Mouse (Mus musculus) heart, adult 10 weeks (tissue): ENCODE measurements around the gene Casp8ap2. TPM values are rescaled to one million over a fixed set of nuclear protein-coding genes. Genes with fewer than 3 reads are reported as not detected.

ENCODE experiments used
- polyA plus RNA-seq: library from polyadenylated mRNA; stranded (reverse); fragments of 350-450 nt; fragmentation: Illumina TruSeq; extraction: RNeasy Lipid Tissue Mini Kit (QIAGEN cat#74804); gene quantifications from one replicate; pipeline ENCODE4 v1.2.3, GENCODE M21; 2014; ENCODE audit warnings: low read depth, low replicate concordance

Gene Casp8ap2
- 3.3 TPM for polyA plus RNA-seq

DNA sequence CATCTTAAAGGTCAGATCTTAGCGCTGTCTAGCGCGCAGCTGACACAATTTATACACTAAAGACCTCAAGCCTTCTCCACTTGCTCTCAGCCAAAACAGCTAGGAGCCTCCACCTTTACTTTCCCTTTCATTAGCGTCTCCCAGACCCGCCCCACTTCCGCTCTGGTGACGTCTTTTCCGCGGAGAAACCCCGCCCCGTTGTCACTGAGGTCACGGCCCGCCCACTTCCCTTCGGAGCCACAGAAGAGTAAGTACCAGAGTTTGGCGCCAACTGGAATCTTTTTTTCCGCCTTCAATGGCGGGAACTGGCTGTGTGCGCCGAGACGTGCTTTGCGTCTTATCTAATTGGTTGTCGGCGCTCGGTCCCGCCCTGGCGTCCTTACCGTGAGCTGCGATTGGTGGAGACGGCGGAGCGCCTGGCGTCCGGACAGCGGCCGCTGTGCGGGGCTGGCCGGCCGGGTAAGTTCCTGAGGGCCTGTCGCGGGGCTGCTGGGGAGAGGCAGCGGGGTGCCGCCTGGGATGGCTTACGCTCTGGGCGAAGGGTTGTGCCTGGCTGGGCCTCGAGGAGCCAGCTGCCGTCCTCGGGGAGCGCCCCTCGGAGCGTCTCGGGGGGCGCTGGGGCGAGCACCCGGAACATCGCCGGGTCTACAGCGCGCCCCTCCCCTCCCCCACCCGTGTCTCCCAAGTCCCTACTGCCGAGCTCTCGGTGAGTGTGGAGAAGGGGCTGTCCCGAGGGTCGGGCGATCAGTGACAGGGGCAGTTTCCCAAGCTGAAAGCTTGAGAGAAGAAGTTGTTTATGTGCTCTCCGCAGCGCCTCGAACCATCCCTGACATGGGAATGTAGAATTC, at the start of gene Casp8ap2:
Gene Casp8ap2 (plus strand): TSS at position 418 of the 848 bp plus-strand sequence.

DNA sequence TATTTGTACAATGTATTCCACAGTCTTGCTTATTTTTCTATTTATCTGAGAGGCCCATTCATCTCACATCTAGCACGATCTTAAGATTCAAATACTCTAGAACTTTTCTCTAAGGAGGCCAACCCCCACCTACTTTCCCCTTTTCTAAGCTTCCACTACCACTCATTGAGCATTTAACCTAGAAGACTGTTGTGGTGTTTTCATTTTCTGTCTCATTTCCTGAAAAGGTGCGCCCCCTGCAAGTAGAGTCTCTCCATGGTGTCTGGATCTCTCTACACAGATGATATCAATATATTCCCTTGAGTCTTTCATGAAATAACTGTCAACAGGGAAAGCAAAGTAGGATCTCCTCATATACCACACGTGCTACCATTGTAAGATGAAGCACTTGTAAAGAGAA, 12.6 kb upstream of the Casp8ap2 start, which contains the start of gene Gja10:
Gene Gja10 (minus strand): TSS at position 101 of the 400 bp plus-strand sequence.

DNA sequence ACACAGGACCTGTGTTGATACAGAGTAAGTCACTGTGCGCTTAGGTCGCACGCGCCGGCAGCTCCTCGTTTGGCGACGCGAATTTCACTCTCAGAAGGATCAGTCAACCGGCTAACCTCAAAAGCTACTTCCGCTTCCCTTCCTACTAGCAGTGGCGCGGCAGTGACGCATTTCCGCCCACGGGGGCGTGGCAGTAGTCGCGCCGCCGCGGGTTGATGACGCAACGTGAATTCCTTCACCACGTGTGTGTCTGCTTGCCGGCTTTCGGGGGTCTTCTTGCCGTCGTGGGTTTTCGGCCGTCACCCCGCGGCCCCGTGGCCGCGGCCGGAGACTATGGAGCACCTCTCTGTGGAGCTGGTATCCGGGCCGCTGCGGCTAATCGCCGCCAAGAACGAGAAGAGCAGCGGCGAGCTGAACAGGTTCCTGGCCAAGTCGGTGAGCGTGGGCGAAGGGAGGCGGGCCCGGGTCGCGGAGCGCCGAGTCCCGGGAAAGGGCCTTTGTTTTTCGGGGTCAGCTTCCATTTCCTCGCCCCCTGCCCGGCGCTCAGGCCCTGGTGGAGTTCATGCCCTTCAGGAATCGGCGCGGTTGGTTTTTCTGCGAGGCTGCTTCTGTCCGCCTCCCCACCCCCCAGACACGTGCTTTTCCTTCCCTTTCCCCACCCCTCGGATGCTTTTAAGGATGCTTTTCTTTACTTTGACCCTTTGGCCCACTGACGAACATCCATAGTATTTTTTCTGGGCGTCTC, 41.8 kb downstream of the Casp8ap2 start, which contains the start of gene Mdn1:
Gene Mdn1 (plus strand): TSS at position 202 of the 745 bp plus-strand sequence.

Other genes starting within 250 kb of the Casp8ap2 start
- not detected for gene Gja10, start 12.7 kb upstream of the Casp8ap2 start, polyA plus RNA-seq
- 6.3 TPM for gene Mdn1, start 41.7 kb downstream of the Casp8ap2 start, polyA plus RNA-seq
- gene Lyrm2, start 184.8 kb downstream of the Casp8ap2 start, polyA plus RNA-seq, result 75.7 TPM